Mouse (Mus musculus) liver, adult 2 months (tissue): ENCODE data around the gene Maats1.

Experiments used
- CTCF ChIP-seq: fragments of 200-500 bp; IDR thresholded peaks from 2 replicates; pipeline ENCODE4 v1.5.1; 2011; ENCODE audit warnings: low read depth, low read length, control low read depth
- POLR2A ChIP-seq: fragments of 200-500 bp; IDR thresholded peaks from 2 replicates; pipeline ENCODE4 v1.6.1; 2011; ENCODE audit warnings: low read length, control low read depth; ENCODE audit not compliant: insufficient read depth; ENCODE audit errors: extremely low read depth

- TF ChIP-seq CTCF (no peak), POLR2A (no peak)
Observed at GRCm38 (mm10) chr16:38349881-38350280, 7.9 kb upstream of the Maats1 start.
